Mouse (Mus musculus) embryonic fibroblast, embryonic 13.5 days (primary cell): ENCODE measurements around the gene Cntnap3.

Source experiments
- CTCF ChIP-seq: IDR thresholded peaks from 2 replicates; pipeline ENCODE4 v1.5.1; 2011; ENCODE audit warnings: mild to moderate bottlenecking, control low read depth, low read length, moderate library complexity, borderline replicate concordance; ENCODE audit not compliant: insufficient read depth
- POLR2A ChIP-seq: IDR thresholded peaks from 2 replicates; pipeline ENCODE4 v1.6.1; 2011; ENCODE audit warnings: low read depth, mild to moderate bottlenecking, control low read depth, low read length, moderate library complexity

DNA sequence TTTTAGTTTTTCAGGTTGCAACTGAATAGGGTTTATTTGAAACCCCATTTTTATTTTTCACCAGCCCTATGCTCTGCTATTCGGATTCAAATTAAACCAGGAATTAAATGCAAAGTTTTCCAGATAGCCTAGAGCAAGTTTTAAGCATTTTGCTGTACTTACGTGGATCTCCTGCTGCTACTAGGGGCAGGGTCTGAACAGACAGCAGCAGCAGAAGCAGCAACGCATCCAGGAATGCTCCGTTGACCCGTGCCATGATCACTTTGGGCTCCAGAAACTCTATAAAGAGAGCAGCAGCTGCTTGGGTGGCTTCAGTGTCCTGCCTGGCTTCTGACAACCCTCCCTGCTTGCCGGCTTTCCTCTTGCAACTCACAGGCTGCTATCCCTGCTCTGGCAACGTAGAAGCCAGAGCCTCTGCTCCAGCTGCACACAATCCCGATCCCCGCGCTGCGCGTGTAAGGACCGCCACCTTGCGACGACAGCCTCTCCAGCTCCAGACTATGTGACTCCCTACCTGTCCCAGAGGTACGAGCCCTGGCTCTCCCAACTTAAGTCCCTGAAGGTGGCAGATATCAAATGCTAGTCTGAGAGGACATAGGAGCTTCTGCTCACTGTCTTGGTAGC, at the start of gene Cntnap3:
- TF ChIP-seq CTCF (no peak), POLR2A (no peak)
